Mouse (Mus musculus): ENCODE data around the gene Myo1d. TPM values are rescaled to one million over a fixed set of nuclear protein-coding genes. Genes with fewer than 3 reads are reported as not detected.

Gene Myo1d
- 25.8 and 28.0 TPM in 2 replicates for polyA plus RNA-seq (2012; rRNA removed)

GRCm38 (mm10) chr11:80779527-80780344, at the start of gene Myo1d:
TSS of gene Myo1d (minus strand) at chr11:80780025.

GRCm38 (mm10) chr11:80809993-80810821, 30.4 kb upstream of the Myo1d start, which contains the start of gene Tmem98:
TSS of gene Tmem98 (plus strand) at chr11:80810175.

GRCm38 (mm10) chr11:80476222-80477189, 303.3 kb downstream of the Myo1d start, which contains the start of gene Cdk5r1:
TSS of gene Cdk5r1 (plus strand) at chr11:80477023.

Other genes starting within 250 kb of the Myo1d start
- gene Tmem98, start 30.1 kb upstream of the Myo1d start, polyA plus RNA-seq (2012; rRNA removed), result 100 and 114 TPM in 2 replicates
- 0.20 and 0.30 TPM in 2 replicates for gene Spaca3, start 78.3 kb upstream of the Myo1d start, polyA plus RNA-seq (2012; rRNA removed)